Mouse (Mus musculus): Measurements from ENCODE around the gene Clmn. TPM values are rescaled to one million over a fixed set of nuclear protein-coding genes. Genes with fewer than 3 reads are reported as not detected.
A peak's percentile ranks its signal among the peaks of the same experiment; 100 is the strongest.

Clmn gene
- total and polyA plus RNA-seq, 2 experiments from 2014 or later: 1.8 to 2.0 TPM

DNA sequence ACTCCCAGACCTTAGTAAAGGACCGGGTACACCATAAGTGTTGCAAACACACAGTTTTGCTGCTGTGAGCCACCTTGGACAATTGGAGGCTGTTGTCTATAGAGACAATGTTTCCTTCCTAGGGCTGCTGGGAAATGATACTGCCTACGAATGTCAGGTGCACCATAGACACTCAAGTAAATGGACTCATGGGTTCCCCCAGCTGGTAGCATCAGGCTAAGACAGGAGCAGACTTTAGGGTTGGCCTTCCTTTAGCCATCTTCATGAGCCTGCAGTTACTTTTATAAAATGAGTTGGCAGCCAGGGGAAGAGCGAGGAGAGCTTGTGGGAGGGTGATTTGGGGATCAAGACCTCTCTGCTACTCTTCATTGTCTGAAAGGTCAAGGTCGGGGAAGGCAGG lies 52.2 kb downstream of the Clmn start:
- Histone ChIP-seq H3K4me1 (ENCODE audit: insufficient read depth) (no peaks in the 10 kb centered on the region), H3K4me2 (ENCODE audit: low read depth) (no peak overlapping the region), H3K27ac (ENCODE audit: low read depth, low read length) (no peak overlapping the region), H3K36me3 (ENCODE audit: insufficient read depth) (no peaks in the 10 kb centered on the region), H3K9me3 (ENCODE audit: low read length) (no peaks in the 10 kb centered on the region), H3K27me3 (ENCODE audit: insufficient read depth, low read length) (no peaks in the 10 kb centered on the region), H3K4me3 (ENCODE audit: low read depth, low read length) (no peak overlapping the region), H3K9ac (no peak overlapping the region)
- peak; percentile 36 for TF ChIP-seq CTCF (IDR thresholded peaks at IDR 0.05; ENCODE audit: low read depth)
- 78% methylated on average over 4 of the region's 4 CpGs for WGBS
- DNase-seq (no peak), ATAC-seq (no peak)

DNA sequence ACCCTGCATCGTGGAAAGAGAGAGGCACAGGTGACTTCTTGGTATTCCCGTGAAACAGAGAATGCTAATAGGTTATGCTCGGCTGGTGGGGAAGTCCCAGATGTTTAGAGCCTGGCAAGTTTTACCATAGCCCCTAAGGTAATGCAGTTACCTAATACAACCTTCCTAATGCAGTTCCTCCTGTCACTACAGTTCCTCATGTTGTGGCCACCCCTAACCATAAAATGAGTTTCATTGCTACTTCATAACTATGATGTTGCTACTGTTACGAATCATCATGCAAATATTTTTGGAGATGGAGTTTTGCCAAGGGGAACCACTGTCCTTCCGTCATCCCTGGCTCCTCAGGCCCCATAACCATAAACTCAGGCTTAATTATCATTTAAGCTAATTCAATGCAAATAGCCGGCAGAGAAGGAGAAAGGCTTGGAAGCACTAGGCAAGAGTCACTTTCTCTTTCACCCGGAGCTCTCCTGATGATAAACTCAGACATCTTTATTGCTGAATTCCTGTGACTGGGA lies 53.9 kb downstream of the Clmn start:
- Histone ChIP-seq H3K27me3 (ENCODE audit: insufficient read depth, low read length) (no peaks in the 10 kb centered on the region), H3K27ac (ENCODE audit: low read depth, low read length) (no peak overlapping the region), H3K36me3 (ENCODE audit: insufficient read depth) (no peaks in the 10 kb centered on the region), H3K4me2 (ENCODE audit: low read depth) (no peak overlapping the region), H3K4me1 (ENCODE audit: insufficient read depth) (no peaks in the 10 kb centered on the region), H3K9me3 (ENCODE audit: low read length) (no peaks in the 10 kb centered on the region), H3K9ac (no peak overlapping the region), H3K4me3 (ENCODE audit: low read depth, low read length) (no peak overlapping the region)
- ATAC-seq (no peak), DNase-seq (no peak)
- TF ChIP-seq CTCF (IDR thresholded peaks at IDR 0.05; ENCODE audit: low read depth): no peak
- 76% methylated on average over 7 of the region's 7 CpGs for WGBS

DNA sequence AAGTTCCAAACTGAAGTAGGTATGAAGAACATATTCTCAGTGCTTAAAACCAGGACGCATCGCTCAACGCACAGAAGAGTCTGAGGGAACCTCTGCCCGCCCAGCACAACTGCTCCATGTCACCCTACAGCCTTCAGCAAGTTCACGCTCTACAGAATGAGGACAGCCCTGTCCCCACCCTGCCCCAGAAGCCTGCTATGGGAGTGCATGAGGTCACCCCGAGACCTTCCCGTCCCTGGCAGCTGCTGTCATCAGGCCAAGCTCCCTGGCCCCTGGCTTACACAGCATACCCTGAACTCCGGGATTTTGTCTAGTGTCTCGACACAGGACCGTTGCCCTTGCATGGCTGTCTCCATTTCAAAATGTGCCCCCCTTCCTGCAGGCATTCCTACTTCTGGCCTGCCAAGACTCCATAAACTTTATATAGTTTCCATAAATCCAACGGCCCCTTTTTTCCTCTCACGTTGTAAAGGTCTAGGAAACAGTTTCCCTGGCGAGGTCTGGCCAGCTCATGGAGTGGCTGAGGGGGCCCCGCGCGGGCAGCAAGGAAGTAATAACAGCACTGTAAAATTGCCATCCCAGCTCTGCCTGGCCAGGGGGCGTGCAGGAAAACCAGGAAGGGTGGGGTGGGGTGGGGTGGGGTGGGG lies 56.3 kb downstream of the Clmn start:
- Histone ChIP-seq H3K36me3 (ENCODE audit: insufficient read depth) (no peaks in the 10 kb centered on the region), H3K4me3 (ENCODE audit: low read depth, low read length) (no peak overlapping the region), H3K27me3 (ENCODE audit: insufficient read depth, low read length) (no peaks in the 10 kb centered on the region), H3K4me2 (ENCODE audit: low read depth) (no peak overlapping the region), H3K9me3 (ENCODE audit: low read length) (no peaks in the 10 kb centered on the region), H3K9ac (no peak overlapping the region), H3K4me1 (ENCODE audit: insufficient read depth) (no peaks in the 10 kb centered on the region), H3K27ac (ENCODE audit: low read depth, low read length) (no peak overlapping the region)
- 86% methylated on average over 17 of the region's 17 CpGs for WGBS
- no peak for ATAC-seq
- DNase-seq: no peak
- TF ChIP-seq CTCF (IDR thresholded peaks at IDR 0.05; ENCODE audit: low read depth): no peak

DNA sequence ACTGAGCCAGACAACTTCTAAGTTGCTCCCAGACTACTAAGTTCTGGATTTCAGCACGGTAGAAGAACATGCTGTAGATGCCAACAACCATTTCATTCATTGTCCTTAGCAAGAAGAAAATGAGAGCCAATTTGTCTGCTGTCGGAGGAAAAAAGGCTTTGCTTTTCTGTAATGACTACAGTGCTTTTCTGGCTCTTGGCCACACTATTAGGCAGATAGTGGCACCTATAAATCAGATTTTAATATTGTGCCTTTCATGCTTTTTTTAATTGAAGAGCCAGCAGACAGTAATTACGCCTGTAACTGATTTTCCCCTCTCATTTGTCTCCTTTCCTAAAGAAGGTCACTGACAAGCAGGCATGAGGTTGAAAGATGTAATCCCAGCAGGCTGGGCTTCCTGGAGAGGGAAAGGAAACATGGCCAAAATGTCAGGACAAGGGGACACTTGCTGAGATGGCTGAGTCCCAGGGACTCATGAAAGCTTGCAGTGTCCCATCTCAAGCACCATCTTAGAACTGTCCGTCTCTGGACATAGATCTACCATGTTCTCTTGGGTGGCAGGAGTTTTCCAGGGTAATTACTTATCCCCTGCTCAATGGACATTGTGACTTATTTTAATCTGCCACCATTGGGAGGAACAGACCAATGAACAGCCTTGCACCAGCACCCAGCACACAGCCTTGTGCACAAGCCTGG lies 58.0 kb downstream of the Clmn start:
- ATAC-seq (peak; percentile 25; the same call in 1 of the 2 replicates), DNase-seq (no peak)
- Histone ChIP-seq H3K4me2 (ENCODE audit: low read depth) (no peak overlapping the region), H3K4me1 (ENCODE audit: insufficient read depth) (no peaks in the 10 kb centered on the region), H3K4me3 (ENCODE audit: low read depth, low read length) (no peak overlapping the region), H3K27ac (ENCODE audit: low read depth, low read length) (no peak overlapping the region), H3K9me3 (ENCODE audit: low read length) (no peaks in the 10 kb centered on the region), H3K27me3 (ENCODE audit: insufficient read depth, low read length) (no peaks in the 10 kb centered on the region), H3K9ac (no peak overlapping the region), H3K36me3 (ENCODE audit: insufficient read depth) (no peaks in the 10 kb centered on the region)
- 40% methylated on average over 4 of the region's 4 CpGs for WGBS
- TF ChIP-seq CTCF (IDR thresholded peaks at IDR 0.05; ENCODE audit: low read depth): no peak

DNA sequence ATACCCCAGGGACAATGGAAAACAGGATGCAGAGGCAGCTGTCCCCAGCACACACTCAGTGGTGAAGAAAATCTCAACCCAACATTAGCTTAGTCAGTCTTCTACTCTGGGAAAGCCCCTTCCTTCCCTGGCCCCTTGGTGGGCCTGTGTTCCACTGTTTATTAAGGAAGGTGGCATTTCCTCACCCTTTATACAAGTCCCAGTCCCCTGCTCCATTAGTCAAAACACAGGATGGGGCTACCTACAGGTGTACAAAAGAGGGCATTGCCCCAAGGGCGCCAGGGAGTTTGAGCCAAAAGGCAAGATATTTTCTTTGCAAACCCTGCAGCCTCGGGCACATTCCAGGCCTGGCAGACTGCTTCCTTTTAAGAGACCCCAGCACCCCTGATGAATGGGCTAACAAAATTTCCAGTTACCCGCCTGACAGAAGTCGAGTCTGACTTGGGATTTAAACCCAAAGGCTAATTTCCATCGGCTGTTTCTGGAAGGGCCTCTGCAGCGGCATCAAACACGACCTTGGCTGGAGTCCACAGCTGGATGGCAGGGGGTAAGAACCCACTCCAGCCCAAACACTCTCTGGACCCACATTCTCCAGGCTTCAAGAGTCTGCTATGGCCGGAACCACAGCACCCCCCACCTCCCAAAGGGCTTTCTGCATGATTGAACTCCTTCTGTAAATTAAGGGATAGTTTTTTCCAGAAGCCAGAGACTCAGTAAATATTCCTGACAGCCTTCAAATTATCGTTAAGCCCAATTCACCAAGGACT lies 63.2 kb downstream of the Clmn start:
- no peak for ATAC-seq
- no peaks in the 10 kb centered on the region for H3K27me3 ChIP-seq (ENCODE audit: insufficient read depth, low read length)
- H3K4me3 ChIP-seq (ENCODE audit: low read depth, low read length): no peak overlapping the region
- 33% methylated on average over 9 of the region's 9 CpGs for WGBS
- TF ChIP-seq CTCF (IDR thresholded peaks at IDR 0.05; ENCODE audit: low read depth): no peak
- no peak overlapping the region for H3K27ac ChIP-seq (ENCODE audit: low read depth, low read length)
- H3K4me2 ChIP-seq (ENCODE audit: low read depth): no peak overlapping the region
- H3K36me3 ChIP-seq (ENCODE audit: insufficient read depth): peaks cover 11% of the 10 kb centered on the region; the same call in 1 of the 2 replicates
- DNase-seq: no peak
- H3K9ac ChIP-seq: no peak overlapping the region
- H3K9me3 ChIP-seq (ENCODE audit: low read length): 0 out of 2 replicates have a peak, but pooled peaks cover 6% of the 10 kb centered on the region
- H3K4me1 ChIP-seq (ENCODE audit: insufficient read depth): no peaks in the 10 kb centered on the region

DNA sequence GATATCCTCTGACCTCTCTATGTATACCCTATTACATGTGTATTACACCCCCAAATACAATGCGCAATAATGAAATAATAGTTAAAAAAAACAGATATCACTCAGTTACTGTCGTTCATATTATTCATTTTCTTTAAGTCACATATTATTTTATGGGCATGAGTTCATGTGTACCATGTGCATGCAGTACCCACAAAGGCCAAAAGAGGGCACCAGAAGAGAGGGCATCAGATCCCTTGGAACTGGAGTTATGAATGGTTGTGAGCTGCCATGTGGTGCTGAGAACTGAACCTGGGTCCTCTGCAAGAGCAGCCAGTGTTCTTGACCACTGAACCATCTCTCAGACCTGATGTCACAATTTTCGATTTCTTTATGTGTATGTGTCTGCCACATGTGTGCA lies 65.5 kb downstream of the Clmn start:
- Histone ChIP-seq H3K4me3 (ENCODE audit: low read depth, low read length) (no peak overlapping the region), H3K36me3 (ENCODE audit: insufficient read depth) (peaks cover 11% of the 10 kb centered on the region; the same call in 1 of the 2 replicates), H3K27ac (ENCODE audit: low read depth, low read length) (no peak overlapping the region), H3K9ac (no peak overlapping the region), H3K9me3 (ENCODE audit: low read length) (0 out of 2 replicates have a peak, but pooled peaks cover 6% of the 10 kb centered on the region), H3K4me2 (ENCODE audit: low read depth) (no peak overlapping the region), H3K4me1 (ENCODE audit: insufficient read depth) (no peaks in the 10 kb centered on the region), H3K27me3 (ENCODE audit: insufficient read depth, low read length) (no peaks in the 10 kb centered on the region)
- 91% methylated on average over 3 of the region's 3 CpGs for WGBS
- DNase-seq (no peak), ATAC-seq (no peak)
- TF ChIP-seq CTCF (IDR thresholded peaks at IDR 0.05; ENCODE audit: low read depth): peak; percentile 13; the same call in 1 of the 2 replicates
